Mouse (Mus musculus): ENCODE data around the gene Acadl. TPM values are rescaled to one million over a fixed set of nuclear protein-coding genes. Genes with fewer than 3 reads are reported as not detected.

The Acadl gene
- total and polyA plus RNA-seq, 2 experiments from 2014 or later: 8.6 to 57.3 TPM

DNA sequence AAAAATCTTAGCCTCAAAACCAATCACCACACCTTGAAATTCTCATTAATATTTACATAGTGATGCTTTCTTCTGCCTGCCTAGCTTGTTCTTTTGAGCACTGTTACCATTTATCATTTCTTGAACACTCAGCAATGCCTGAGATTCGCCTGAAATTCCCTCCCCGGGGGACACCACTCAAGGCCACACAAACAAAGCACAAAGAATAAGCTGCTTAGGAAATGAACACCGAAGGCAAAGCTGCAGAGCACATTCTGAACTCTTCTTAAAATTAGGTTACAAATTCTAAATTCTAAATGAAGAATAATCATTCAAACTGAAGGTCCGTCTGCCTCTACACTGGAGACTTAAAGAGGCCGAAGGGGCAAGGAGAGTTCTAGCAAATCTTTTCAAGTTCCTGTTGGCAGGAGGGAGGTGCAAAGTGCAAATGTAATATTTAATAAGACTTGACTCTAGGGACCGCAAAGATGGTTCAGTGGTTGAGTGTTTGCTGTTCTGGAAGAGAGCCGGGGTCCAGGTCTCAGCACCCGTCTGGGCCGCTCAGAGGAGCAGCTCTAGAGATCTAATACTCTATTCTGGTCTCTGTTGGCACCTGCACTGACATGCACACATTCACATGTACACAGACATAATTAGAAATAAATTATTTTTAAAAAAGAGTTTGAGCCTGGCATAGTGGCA, 33.5 kb downstream of the Acadl start:
- Histone ChIP-seq H3K9ac (no peak overlapping the region), H3K36me3 (ENCODE audit: insufficient read depth) (no peaks in the 10 kb centered on the region), H3K9me3 (ENCODE audit: low read length) (no peaks in the 10 kb centered on the region), H3K4me2 (ENCODE audit: low read depth) (no peak overlapping the region), H3K27ac (ENCODE audit: low read depth, low read length) (no peak overlapping the region), H3K27me3 (ENCODE audit: insufficient read depth, low read length) (no peaks in the 10 kb centered on the region), H3K4me3 (ENCODE audit: low read depth, low read length) (no peak overlapping the region), H3K4me1 (ENCODE audit: insufficient read depth) (no peaks in the 10 kb centered on the region)
- 77% methylated on average over 9 of the region's 9 CpGs for WGBS
- ATAC-seq (no peak), DNase-seq (no peak)
- TF ChIP-seq CTCF (IDR thresholded peaks at IDR 0.05; ENCODE audit: low read depth): no peak

- TF ChIP-seq CTCF (IDR thresholded peaks at IDR 0.05; ENCODE audit: low read depth): no peak
- WGBS: 71% methylated on average over 9 of the region's 9 CpGs
- no peak for ATAC-seq
- no peaks in the 10 kb centered on the region for H3K27me3 ChIP-seq (ENCODE audit: insufficient read depth, low read length)
- H3K27ac ChIP-seq (ENCODE audit: low read depth, low read length): no peak overlapping the region
- no peaks in the 10 kb centered on the region for H3K4me1 ChIP-seq (ENCODE audit: insufficient read depth)
- H3K9me3 ChIP-seq (ENCODE audit: low read length): no peaks in the 10 kb centered on the region
- no peak overlapping the region for H3K4me2 ChIP-seq (ENCODE audit: low read depth)
- no peaks in the 10 kb centered on the region for H3K36me3 ChIP-seq (ENCODE audit: insufficient read depth)
- no peak overlapping the region for H3K4me3 ChIP-seq (ENCODE audit: low read depth, low read length)
- DNase-seq: no peak
- H3K9ac ChIP-seq: no peak overlapping the region
These were observed 41.1 kb downstream of the Acadl start for GRCm38 (mm10) chr1:66821966-66822365.

GRCm38 (mm10) chr1:66820241-66820640, 42.8 kb downstream of the Acadl start:
- H3K4me3 ChIP-seq (ENCODE audit: low read depth, low read length): no peak overlapping the region
- H3K4me1 ChIP-seq (ENCODE audit: insufficient read depth): peaks cover 1% of the 10 kb centered on the region; the same call in 1 of the 2 replicates
- no peak overlapping the region for H3K27ac ChIP-seq (ENCODE audit: low read depth, low read length)
- DNase-seq: peak; percentile 6
- H3K27me3 ChIP-seq (ENCODE audit: insufficient read depth, low read length): no peaks in the 10 kb centered on the region
- TF ChIP-seq CTCF (IDR thresholded peaks at IDR 0.05; ENCODE audit: low read depth): no peak
- H3K9me3 ChIP-seq (ENCODE audit: low read length): no peaks in the 10 kb centered on the region
- no peak overlapping the region for H3K9ac ChIP-seq
- 15% methylated on average over 7 of the region's 7 CpGs for WGBS
- no peak overlapping the region for H3K4me2 ChIP-seq (ENCODE audit: low read depth)
- no peaks in the 10 kb centered on the region for H3K36me3 ChIP-seq (ENCODE audit: insufficient read depth)
- no peak for ATAC-seq

DNA sequence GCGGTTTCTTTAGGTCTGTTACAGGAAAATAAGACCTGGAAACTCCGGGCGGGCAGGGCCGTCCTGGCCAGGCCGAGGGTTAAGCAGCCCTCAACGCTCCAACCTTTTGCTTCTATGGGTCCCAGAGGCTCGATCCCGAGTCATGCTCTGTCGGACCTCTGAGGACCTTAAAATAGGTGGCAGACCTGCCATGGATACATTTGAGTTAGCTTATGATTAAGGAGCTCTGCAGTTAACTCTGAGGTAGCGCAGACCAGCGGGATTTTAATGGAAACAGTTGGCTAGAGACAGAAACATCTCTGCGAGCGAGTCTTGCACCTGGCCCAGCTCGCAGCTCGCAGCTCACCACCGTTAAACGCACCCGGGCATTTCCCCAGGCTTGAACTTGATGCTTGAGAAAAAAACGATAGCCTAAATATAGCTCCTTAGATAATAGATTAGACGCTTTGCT, 45.2 kb downstream of the Acadl start:
- WGBS: under 1% methylated on average over 20 of the region's 20 CpGs
- H3K4me2 ChIP-seq (ENCODE audit: low read depth): peak overlapping the region; percentile 93
- no peaks in the 10 kb centered on the region for H3K27me3 ChIP-seq (ENCODE audit: insufficient read depth, low read length)
- peak overlapping the region; percentile 98 for H3K9ac ChIP-seq
- no peak for TF ChIP-seq CTCF (IDR thresholded peaks at IDR 0.05; ENCODE audit: low read depth)
- H3K4me1 ChIP-seq (ENCODE audit: insufficient read depth): peaks cover 9% of the 10 kb centered on the region
- H3K9me3 ChIP-seq (ENCODE audit: low read length): no peaks in the 10 kb centered on the region
- peak overlapping the region; percentile 96 for H3K27ac ChIP-seq (ENCODE audit: low read depth, low read length)
- DNase-seq (no peak), ATAC-seq (peak; percentile 26)
- peak overlapping the region; percentile 90 for H3K4me3 ChIP-seq (ENCODE audit: low read depth, low read length)
- H3K36me3 ChIP-seq (ENCODE audit: insufficient read depth): no peaks in the 10 kb centered on the region

DNA sequence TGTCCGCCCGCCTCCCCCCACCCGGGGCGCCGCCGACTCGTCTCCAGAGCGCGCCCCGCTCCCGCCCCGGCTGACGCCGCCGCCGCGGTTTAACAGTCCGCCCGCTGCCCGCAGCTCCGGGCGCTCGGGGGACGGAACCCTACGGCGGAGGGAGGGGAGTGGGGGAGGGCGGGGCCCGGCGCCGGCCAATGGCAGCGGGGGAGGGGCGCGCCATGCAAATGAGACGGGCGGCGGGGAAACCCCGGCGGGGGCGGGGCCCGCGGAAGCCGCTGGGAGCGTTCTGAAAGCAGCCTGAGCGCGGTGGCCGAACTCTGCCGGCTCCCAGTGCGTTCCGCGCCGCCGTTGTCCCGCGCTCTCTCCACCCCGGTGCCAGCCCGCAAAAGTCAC, 45.6 kb downstream of the Acadl start, which contains the start of gene Kansl1l:
Gene Kansl1l (minus strand): TSS at position 110 of the 387 bp plus-strand sequence.
- no peak for TF ChIP-seq CTCF (IDR thresholded peaks at IDR 0.05; ENCODE audit: low read depth)
- peak; percentile 83 for ATAC-seq
- 6% methylated on average over 45 of the region's 56 CpGs for WGBS

DNA sequence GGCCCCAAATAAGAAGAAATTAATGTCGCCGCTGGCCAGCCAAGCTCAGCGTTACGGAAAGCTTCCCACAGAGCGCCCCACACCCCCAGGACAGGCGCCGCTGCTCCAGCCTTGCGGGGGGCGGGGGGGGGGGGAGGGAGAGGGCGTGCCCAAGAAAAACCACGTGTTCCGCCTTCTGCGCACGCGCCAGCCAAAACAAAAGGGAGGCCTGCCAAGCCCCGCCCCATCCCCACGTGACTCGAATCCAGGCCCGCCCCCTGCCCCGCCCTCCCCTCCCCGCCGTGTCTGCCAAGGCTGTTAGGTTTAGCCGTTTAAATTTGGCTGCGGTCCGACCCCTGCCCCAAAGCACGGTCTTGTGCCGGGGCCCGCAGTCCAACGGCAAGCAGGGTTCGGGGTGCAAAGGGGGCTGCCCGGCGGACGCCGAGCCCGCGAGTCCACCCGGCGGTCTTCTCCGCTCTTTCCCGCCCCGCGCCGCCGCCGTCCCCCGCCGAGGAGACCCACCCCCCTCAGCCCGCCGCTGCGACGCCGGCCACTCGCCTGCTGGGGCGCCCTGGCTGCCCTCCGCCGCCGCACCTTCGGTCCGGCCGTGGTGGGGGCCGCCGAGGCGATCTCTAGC, 46.1 kb downstream of the Acadl start:
- H3K9ac ChIP-seq: peak overlapping the region; percentile 98
- H3K4me2 ChIP-seq (ENCODE audit: low read depth): peak overlapping the region; percentile 93
- TF ChIP-seq CTCF (IDR thresholded peaks at IDR 0.05; ENCODE audit: low read depth): 0 out of 2 replicates have a peak, but pooled peaks have one; percentile 20
- H3K27me3 ChIP-seq (ENCODE audit: insufficient read depth, low read length): no peaks in the 10 kb centered on the region
- H3K27ac ChIP-seq (ENCODE audit: low read depth, low read length): peak overlapping the region; percentile 96
- H3K4me3 ChIP-seq (ENCODE audit: low read depth, low read length): peak overlapping the region; percentile 90
- H3K4me1 ChIP-seq (ENCODE audit: insufficient read depth): peaks cover 9% of the 10 kb centered on the region
- no peaks in the 10 kb centered on the region for H3K36me3 ChIP-seq (ENCODE audit: insufficient read depth)
- ATAC-seq: peak; percentile 79
- DNase-seq: peak; percentile 97
- H3K9me3 ChIP-seq (ENCODE audit: low read length): no peaks in the 10 kb centered on the region
- WGBS: under 1% methylated on average over 58 of the region's 63 CpGs

More for the DNA sequence above, 45.6 kb downstream of the Acadl start, which contains the start of gene Kansl1l:
- no peaks in the 10 kb centered on the region for H3K36me3 ChIP-seq (ENCODE audit: insufficient read depth)
- H3K4me2 ChIP-seq (ENCODE audit: low read depth): peak within 1 kb of the TSS; percentile 93
- peaks cover 9% of the 10 kb centered on the region for H3K4me1 ChIP-seq (ENCODE audit: insufficient read depth)
- H3K27me3 ChIP-seq (ENCODE audit: insufficient read depth, low read length): no peaks in the 10 kb centered on the region
- peak within 1 kb of the TSS; percentile 90 for H3K4me3 ChIP-seq (ENCODE audit: low read depth, low read length)
- no peaks in the 10 kb centered on the region for H3K9me3 ChIP-seq (ENCODE audit: low read length)
- H3K27ac ChIP-seq (ENCODE audit: low read depth, low read length): peak within 1 kb of the TSS; percentile 96
- DNase-seq: peak; percentile 95
- H3K9ac ChIP-seq: peak within 1 kb of the TSS; percentile 98
